Mouse (Mus musculus) adrenal gland, adult 10 weeks (tissue): ENCODE results near the gene Nhlrc4. TPM values are rescaled to one million over a fixed set of nuclear protein-coding genes. Genes with fewer than 3 reads are reported as not detected.

ENCODE experiments used
- polyA plus RNA-seq: library from polyadenylated mRNA; stranded (reverse); fragments of 350-450 nt; fragmentation: Illumina TruSeq; extraction: RNeasy Lipid Tissue Mini Kit (QIAGEN cat#74804); gene quantifications from one replicate; pipeline ENCODE4 v1.2.3, GENCODE M21; 2014; ENCODE audit warnings: low read depth, low replicate concordance

The Nhlrc4 gene
- polyA plus RNA-seq, result not detected

GRCm38 (mm10) chr17:25944366-25945163, at the start of gene Nhlrc4, which contains the start of gene Pigq:
TSS of gene Nhlrc4 (minus strand) at chr17:25944961.
TSS of gene Pigq (minus strand) at chr17:25944936.

GRCm38 (mm10) chr17:25985306-25986294, 40.8 kb upstream of the Nhlrc4 start, which contains the start of gene Capn15:
TSS of gene Capn15 (minus strand) at chr17:25985796.

GRCm38 (mm10) chr17:25951803-25952623, 7.3 kb upstream of the Nhlrc4 start, which contains the start of gene A930017K11Rik:
TSS of gene A930017K11Rik (minus strand) at chr17:25952565.

GRCm38 (mm10) chr17:25919144-25919785, 25.5 kb downstream of the Nhlrc4 start, which contains the start of gene Rab40c:
TSS of gene Rab40c (minus strand) at chr17:25919727.

Other genes with a start within 250 kb of the Nhlrc4 start
- gene Gng13, start 227.8 kb downstream of the Nhlrc4 start, polyA plus RNA-seq, result not detected
- gene Chtf18, start 217.5 kb downstream of the Nhlrc4 start, polyA plus RNA-seq, result not detected
- gene Rpusd1, start 217.3 kb downstream of the Nhlrc4 start, polyA plus RNA-seq, result not detected
- not detected for gene Mslnl, start 208.9 kb downstream of the Nhlrc4 start, polyA plus RNA-seq
- not detected for gene Msln, start 190.6 kb downstream of the Nhlrc4 start, polyA plus RNA-seq
- gene Narfl, start 171.2 kb downstream of the Nhlrc4 start, polyA plus RNA-seq, result 3.4 TPM
- 0.64 TPM for gene Haghl, start 159.3 kb downstream of the Nhlrc4 start, polyA plus RNA-seq
- not detected for gene Ccdc78, start 158.4 kb downstream of the Nhlrc4 start, polyA plus RNA-seq
- 0.52 TPM for gene Fam173a, start 152.1 kb downstream of the Nhlrc4 start, polyA plus RNA-seq
- 1.1 TPM for gene AC134908.4, start 149.3 kb downstream of the Nhlrc4 start, polyA plus RNA-seq
- 0.17 TPM for gene Metrn, start 147.8 kb downstream of the Nhlrc4 start, polyA plus RNA-seq
- 15.0 TPM for gene Fbxl16, start 135.9 kb downstream of the Nhlrc4 start, polyA plus RNA-seq
- gene Wdr24, start 121.3 kb downstream of the Nhlrc4 start, polyA plus RNA-seq, result 0.47 TPM
- 3.6 TPM for gene Jmjd8, start 116.1 kb downstream of the Nhlrc4 start, polyA plus RNA-seq
- 8.2 TPM for gene Stub1, start 111.6 kb downstream of the Nhlrc4 start, polyA plus RNA-seq
- gene Rhbdl1, start 107.7 kb downstream of the Nhlrc4 start, polyA plus RNA-seq, result not detected
- gene Gm20683, start 103.2 kb downstream of the Nhlrc4 start, polyA plus RNA-seq, result not detected
- gene Rhot2, start 100.1 kb downstream of the Nhlrc4 start, polyA plus RNA-seq, result 19.9 TPM
- 2.5 TPM for gene Wdr90, start 83.5 kb downstream of the Nhlrc4 start, polyA plus RNA-seq
- gene Mcrip2, start 76.2 kb downstream of the Nhlrc4 start, polyA plus RNA-seq, result 5.5 TPM
- 24.4 TPM for gene Mettl26, start 69.9 kb downstream of the Nhlrc4 start, polyA plus RNA-seq
- not detected for gene Wfikkn1, start 64.1 kb downstream of the Nhlrc4 start, polyA plus RNA-seq
- 2.7 TPM for gene Rab40c, start 25.2 kb downstream of the Nhlrc4 start, polyA plus RNA-seq
- 41.2 TPM for gene Pigq, start within 50 bp of the Nhlrc4 start, polyA plus RNA-seq
- not detected for gene A930017K11Rik, start 7.6 kb upstream of the Nhlrc4 start, polyA plus RNA-seq
- 0.41 TPM for gene Capn15, start 40.8 kb upstream of the Nhlrc4 start, polyA plus RNA-seq
- 2.3 TPM for gene Rab11fip3, start 124.6 kb upstream of the Nhlrc4 start, polyA plus RNA-seq
- 24.1 TPM for gene Decr2, start 145.4 kb upstream of the Nhlrc4 start, polyA plus RNA-seq
- not detected for gene Nme4, start 150.6 kb upstream of the Nhlrc4 start, polyA plus RNA-seq
- 0.99 TPM for gene Tmem8, start 168.3 kb upstream of the Nhlrc4 start, polyA plus RNA-seq
- gene Mrpl28, start 178.5 kb upstream of the Nhlrc4 start, polyA plus RNA-seq, result 5.4 TPM
- 26.3 TPM for gene Axin1, start 193.7 kb upstream of the Nhlrc4 start, polyA plus RNA-seq